17 mouse cellular contexts compared by ENCODE assay signal in the genomic region with DNA sequence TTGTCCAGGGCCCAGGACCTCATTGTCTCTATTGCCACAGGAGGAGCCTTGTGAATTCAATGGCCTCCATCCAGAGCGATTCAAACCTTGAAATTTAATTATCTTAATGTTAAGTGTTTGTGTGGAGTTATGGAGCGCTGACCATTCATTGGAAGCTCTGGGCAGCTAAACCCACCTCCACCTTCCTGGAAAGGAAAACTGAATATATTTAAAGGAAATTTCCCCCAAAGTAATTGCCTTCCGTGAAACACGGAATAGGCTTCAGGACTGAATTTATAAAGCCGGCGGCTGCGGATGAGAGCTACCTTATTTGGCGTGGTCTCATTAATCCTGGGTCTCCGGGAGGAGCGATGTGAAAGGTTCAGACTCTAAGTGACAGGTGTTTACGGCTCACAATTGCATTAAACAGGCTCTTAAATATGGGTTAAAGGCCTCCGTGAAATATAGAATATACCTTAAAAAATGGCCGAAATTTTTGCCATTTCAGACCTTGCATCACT.
A peak's percentile ranks its signal among the peaks of the same experiment; 100 is the strongest.
DNase-seq lines count a peak whose midpoint lies in the region; ATAC-seq lines count a peak whose summit lies in the region.
"Had no signal": no experiment of that assay in that cellular context is flagged by ENCODE, and none has a peak within 500 bp of the region (broad histone marks: within the 10 kb centered on the region; RNA-seq: fewer than 3 reads in every experiment).

No protein-coding gene starts in this region.

- no peaks in the 10 kb centered on the region for H3K9me3 ChIP-seq in intestine, embryonic 14.5 days (ENCODE audit: control insufficient read depth, low read length)
- no peaks in the 10 kb centered on the region for H3K9me3 ChIP-seq in intestine, embryonic 15.5 days
- H3K9me3 ChIP-seq in embryonic facial prominence, embryonic 11.5 days (replicated peaks; ENCODE audit: control insufficient read depth, low read length) = no peaks in the 10 kb centered on the region
- H3K9me3 ChIP-seq in hindbrain, embryonic 14.5 days (ENCODE audit: control insufficient read depth, low read length) = no peaks in the 10 kb centered on the region
- no peaks in the 10 kb centered on the region for H3K9me3 ChIP-seq in midbrain, embryonic 13.5 days
- H3K9me3 ChIP-seq: heart, embryonic 10.5 days; limb, embryonic 15.5 days had no signal

- no peak overlapping the region for H3K27ac ChIP-seq in intestine, embryonic 14.5 days (ENCODE audit: low read depth)
- no peak overlapping the region for H3K27ac ChIP-seq in intestine, embryonic 15.5 days
- H3K27ac ChIP-seq in embryonic facial prominence, embryonic 11.5 days (replicated peaks; ENCODE audit: low read depth, low read length) = no peak overlapping the region
- no peak overlapping the region for H3K27ac ChIP-seq in hindbrain, embryonic 14.5 days
- no peak overlapping the region for H3K27ac ChIP-seq in midbrain, embryonic 13.5 days
- H3K27ac ChIP-seq: heart, embryonic 10.5 days; kidney, postnatal 0 days; limb, embryonic 15.5 days had no signal

- H3K4me1 ChIP-seq in intestine, embryonic 14.5 days (replicated peaks; ENCODE audit: control insufficient read depth, insufficient read depth, low read length) = no peaks in the 10 kb centered on the region
- H3K4me1 ChIP-seq in intestine, embryonic 15.5 days (replicated peaks) = no peaks in the 10 kb centered on the region
- peaks cover 4% of the 10 kb centered on the region; the same call in 1 of the 2 replicates for H3K4me1 ChIP-seq in embryonic facial prominence, embryonic 11.5 days (ENCODE audit: control insufficient read depth, insufficient read depth, low read length)
- peaks cover 13% of the 10 kb centered on the region for H3K4me1 ChIP-seq in hindbrain, embryonic 14.5 days (replicated peaks; ENCODE audit: control insufficient read depth, insufficient read depth, low read length)
- peaks cover 24% of the 10 kb centered on the region for H3K4me1 ChIP-seq in midbrain, embryonic 13.5 days (replicated peaks)
- H3K4me1 ChIP-seq: heart, embryonic 10.5 days had no signal

- no peaks in the 10 kb centered on the region for H3K36me3 ChIP-seq in intestine, embryonic 14.5 days (ENCODE audit: control insufficient read depth, insufficient read depth, low read length)
- no peaks in the 10 kb centered on the region for H3K36me3 ChIP-seq in intestine, embryonic 15.5 days
- no peaks in the 10 kb centered on the region for H3K36me3 ChIP-seq in embryonic facial prominence, embryonic 11.5 days (replicated peaks; ENCODE audit: control insufficient read depth, insufficient read depth, low read depth, low read length)
- H3K36me3 ChIP-seq in hindbrain, embryonic 14.5 days (replicated peaks; ENCODE audit: control insufficient read depth, insufficient read depth) = no peaks in the 10 kb centered on the region
- no peaks in the 10 kb centered on the region for H3K36me3 ChIP-seq in midbrain, embryonic 13.5 days
- H3K36me3 ChIP-seq: heart, embryonic 10.5 days; limb, embryonic 15.5 days had no signal

- 19% methylated on average over 13 of the region's 13 CpGs for WGBS in intestine, embryonic 14.5 days
- WGBS in intestine, embryonic 15.5 days = 22% methylated on average over 13 of the region's 13 CpGs
- 14% methylated on average over 13 of the region's 13 CpGs for WGBS in embryonic facial prominence, embryonic 11.5 days
- WGBS in hindbrain, embryonic 14.5 days = 13% methylated on average over 13 of the region's 13 CpGs
- WGBS in midbrain, embryonic 13.5 days = 14% methylated on average over 13 of the region's 13 CpGs

- ATAC-seq in intestine, embryonic 14.5 days (replicated peaks; ENCODE audit: low FRiP score, low TSS enrichment, low read depth) = no peak
- ATAC-seq in intestine, embryonic 15.5 days = no peak
- ATAC-seq in embryonic facial prominence, embryonic 11.5 days (replicated peaks; ENCODE audit: insufficient number of reproducible peaks, low FRiP score, low TSS enrichment, low read depth) = no peak
- no peak for ATAC-seq in hindbrain, embryonic 14.5 days (ENCODE audit: low FRiP score)
- ATAC-seq in midbrain, embryonic 13.5 days = no peak
- ATAC-seq: inflammation-experienced regulatory T-cells, adult 6 months had no signal

- no peak overlapping the region for H3K4me2 ChIP-seq in intestine, embryonic 14.5 days (ENCODE audit: low read length)
- no peak overlapping the region for H3K4me2 ChIP-seq in intestine, embryonic 15.5 days (replicated peaks)
- H3K4me2 ChIP-seq in embryonic facial prominence, embryonic 11.5 days (ENCODE audit: low read depth, low read length) = no peak overlapping the region
- H3K4me2 ChIP-seq in hindbrain, embryonic 14.5 days (replicated peaks) = peak overlapping the region; percentile 38
- H3K4me2 ChIP-seq in midbrain, embryonic 13.5 days (replicated peaks) = peak overlapping the region; percentile 49
- H3K4me2 ChIP-seq: limb, embryonic 15.5 days had no signal

- peaks cover 54% of the 10 kb centered on the region for H3K27me3 ChIP-seq in intestine, embryonic 14.5 days (replicated peaks; ENCODE audit: control insufficient read depth, insufficient read depth, low read length)
- peaks cover 34% of the 10 kb centered on the region for H3K27me3 ChIP-seq in intestine, embryonic 15.5 days (replicated peaks)
- peaks cover 26% of the 10 kb centered on the region for H3K27me3 ChIP-seq in embryonic facial prominence, embryonic 11.5 days (ENCODE audit: control insufficient read depth, insufficient read depth, low read length)
- H3K27me3 ChIP-seq in hindbrain, embryonic 14.5 days (ENCODE audit: control insufficient read depth, insufficient read depth, low read length) = peaks cover 54% of the 10 kb centered on the region
- H3K27me3 ChIP-seq in midbrain, embryonic 13.5 days = peaks cover 73% of the 10 kb centered on the region

- peak; percentile 49 for DNase-seq in intestine, embryonic 14.5 days (ENCODE audit: low spot score)
- DNase-seq in embryonic facial prominence, embryonic 11.5 days (ENCODE audit: low spot score) = peak; percentile 16
- DNase-seq in hindbrain, embryonic 14.5 days (ENCODE audit: low spot score) = no peak
- DNase-seq in yolk sac, embryonic 10.5 days (ENCODE audit: low spot score) = no peak
- DNase-seq in testis, postnatal 10 days (ENCODE audit: low spot score) = no peak
- DNase-seq in adrenal gland, postnatal 25 days = no peak
- DNase-seq: adrenal gland, postnatal 36 days; cerebellum, adult 2 months; gastrocnemius, postnatal 10 days; heart, postnatal 10 days; thymus, adult 18-20 months had no signal

- H3K9ac ChIP-seq in intestine, embryonic 14.5 days (ENCODE audit: low read length) = no peak overlapping the region
- no peak overlapping the region for H3K9ac ChIP-seq in intestine, embryonic 15.5 days
- no peak overlapping the region for H3K9ac ChIP-seq in embryonic facial prominence, embryonic 11.5 days (replicated peaks; ENCODE audit: low read length)
- H3K9ac ChIP-seq in hindbrain, embryonic 14.5 days = no peak overlapping the region
- no peak overlapping the region for H3K9ac ChIP-seq in midbrain, embryonic 13.5 days (replicated peaks)
- H3K9ac ChIP-seq: limb, embryonic 15.5 days had no signal

- no peak overlapping the region for H3K4me3 ChIP-seq in intestine, embryonic 14.5 days (ENCODE audit: low read depth, low read length)
- no peak overlapping the region for H3K4me3 ChIP-seq in intestine, embryonic 15.5 days (replicated peaks)
- H3K4me3 ChIP-seq in embryonic facial prominence, embryonic 11.5 days (ENCODE audit: low read depth, low read length) = no peak overlapping the region
- no peak overlapping the region for H3K4me3 ChIP-seq in hindbrain, embryonic 14.5 days (replicated peaks; ENCODE audit: low read length)
- H3K4me3 ChIP-seq in midbrain, embryonic 13.5 days (replicated peaks) = no peak overlapping the region
- H3K4me3 ChIP-seq: heart, embryonic 10.5 days had no signal

Comparison
In these comparisons a context has a peak if more than half of its experiments do, and no peak if none do; other contexts are left out.
1. DNase-seq: peak in intestine, embryonic 14.5 days (single experiment) and embryonic facial prominence, embryonic 11.5 days (single experiment); none in hindbrain, embryonic 14.5 days (single experiment), yolk sac, embryonic 10.5 days (single experiment), testis, postnatal 10 days (single experiment) and adrenal gland, postnatal 25 days (single experiment).
2. H3K4me2 ChIP-seq: peak in hindbrain, embryonic 14.5 days (single experiment) and midbrain, embryonic 13.5 days (single experiment); none in intestine, embryonic 14.5 days (single experiment), intestine, embryonic 15.5 days (single experiment) and embryonic facial prominence, embryonic 11.5 days (single experiment).